Mouse (Mus musculus): ENCODE data around the gene Rai14. TPM values are rescaled to one million over a fixed set of nuclear protein-coding genes. Genes with fewer than 3 reads are reported as not detected.

The Rai14 gene
- polyA plus RNA-seq, 1 experiment from 2014 or later: 64.1 TPM

- Histone ChIP-seq H3K9me3 (no peaks in the 10 kb centered on the region), H3K4me1 (replicated peaks) (peaks cover 41% of the 10 kb centered on the region), H3K27me3 (no peaks in the 10 kb centered on the region), H3K36me3 (no peaks in the 10 kb centered on the region), H3K4me3 (replicated peaks) (no peak overlapping the region), H3K4me2 (no peak overlapping the region), H3K27ac (no peak overlapping the region), H3K9ac (replicated peaks) (no peak overlapping the region)
- 74% methylated on average over 7 of the region's 7 CpGs for WGBS
- ATAC-seq (ENCODE audit: insufficient number of reproducible peaks, insufficient read depth, low FRiP score, low TSS enrichment, low read depth): no peak
Observed at GRCm38 (mm10) chr15:10670107-10670506, 44.3 kb downstream of the Rai14 start.

GRCm38 (mm10) chr15:10668120-10668900 is 46.1 kb downstream of the Rai14 start:
- Histone ChIP-seq H3K36me3 (no peaks in the 10 kb centered on the region), H3K27me3 (no peaks in the 10 kb centered on the region), H3K4me3 (replicated peaks) (no peak overlapping the region), H3K4me2 (no peak overlapping the region), H3K27ac (no peak overlapping the region), H3K4me1 (replicated peaks) (peaks cover 29% of the 10 kb centered on the region), H3K9ac (replicated peaks) (no peak overlapping the region), H3K9me3 (no peaks in the 10 kb centered on the region)
- no peak for ATAC-seq (ENCODE audit: insufficient number of reproducible peaks, insufficient read depth, low FRiP score, low TSS enrichment, low read depth)
- WGBS: 49% methylated on average over 10 of the region's 10 CpGs

GRCm38 (mm10) chr15:10665816-10666215 is 48.6 kb downstream of the Rai14 start:
- 87% methylated on average over 8 of the region's 8 CpGs for WGBS
- no peaks in the 10 kb centered on the region for H3K27me3 ChIP-seq
- peaks cover 13% of the 10 kb centered on the region for H3K4me1 ChIP-seq (replicated peaks)
- H3K9ac ChIP-seq (replicated peaks): no peak overlapping the region
- H3K9me3 ChIP-seq: no peaks in the 10 kb centered on the region
- no peak overlapping the region for H3K27ac ChIP-seq
- no peaks in the 10 kb centered on the region for H3K36me3 ChIP-seq
- no peak overlapping the region for H3K4me2 ChIP-seq
- ATAC-seq (ENCODE audit: insufficient number of reproducible peaks, insufficient read depth, low FRiP score, low TSS enrichment, low read depth): no peak
- H3K4me3 ChIP-seq (replicated peaks): no peak overlapping the region

- Histone ChIP-seq H3K27ac (no peak overlapping the region), H3K4me1 (replicated peaks) (peaks cover 13% of the 10 kb centered on the region), H3K9ac (replicated peaks) (no peak overlapping the region), H3K36me3 (no peaks in the 10 kb centered on the region), H3K27me3 (no peaks in the 10 kb centered on the region), H3K9me3 (no peaks in the 10 kb centered on the region), H3K4me3 (replicated peaks) (no peak overlapping the region), H3K4me2 (no peak overlapping the region)
- 90% methylated on average over 5 of the region's 5 CpGs for WGBS
- no peak for ATAC-seq (ENCODE audit: insufficient number of reproducible peaks, insufficient read depth, low FRiP score, low TSS enrichment, low read depth)
Observed at GRCm38 (mm10) chr15:10664529-10664898, 49.9 kb downstream of the Rai14 start.

GRCm38 (mm10) chr15:10663793-10664528 is 50.5 kb downstream of the Rai14 start:
- H3K9me3 ChIP-seq: no peaks in the 10 kb centered on the region
- no peak overlapping the region for H3K4me2 ChIP-seq
- no peak overlapping the region for H3K9ac ChIP-seq (replicated peaks)
- H3K36me3 ChIP-seq: no peaks in the 10 kb centered on the region
- ATAC-seq (ENCODE audit: insufficient number of reproducible peaks, insufficient read depth, low FRiP score, low TSS enrichment, low read depth): no peak
- peaks cover 13% of the 10 kb centered on the region for H3K4me1 ChIP-seq (replicated peaks)
- H3K4me3 ChIP-seq (replicated peaks): no peak overlapping the region
- no peaks in the 10 kb centered on the region for H3K27me3 ChIP-seq
- H3K27ac ChIP-seq: no peak overlapping the region
- 79% methylated on average over 5 of the region's 5 CpGs for WGBS

DNA sequence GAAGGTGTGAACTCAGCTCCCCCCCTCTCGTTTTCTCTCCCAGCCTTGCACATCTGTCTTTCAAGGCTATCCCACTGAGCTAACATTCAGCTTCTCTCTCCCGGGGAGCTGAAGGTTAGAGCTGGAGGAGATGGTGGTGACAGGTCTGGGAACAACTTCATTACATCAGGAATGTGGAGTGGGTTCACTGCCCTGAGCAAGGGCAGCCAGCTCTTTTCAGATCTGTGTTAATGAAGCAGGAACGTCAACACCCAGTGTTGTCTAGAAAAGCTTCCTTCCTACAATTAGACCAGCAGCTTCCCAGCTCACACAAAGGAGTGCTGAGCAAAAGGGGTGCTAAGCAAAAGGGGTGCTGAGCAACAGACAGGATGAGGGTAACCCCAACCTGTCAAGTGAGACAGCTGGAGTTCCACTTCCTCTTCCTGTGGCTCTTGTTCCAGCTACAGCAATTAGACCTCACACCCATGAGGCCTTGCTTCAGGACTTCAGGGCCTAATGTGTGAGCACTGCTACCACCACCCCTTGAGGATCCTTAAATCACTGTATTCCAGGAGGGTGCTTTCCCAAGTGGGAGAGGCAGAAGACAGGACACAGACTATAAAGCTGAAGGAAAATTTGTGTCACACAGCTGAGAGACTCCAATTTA is 52.3 kb downstream of the Rai14 start:
- H3K4me2 ChIP-seq: no peak overlapping the region
- H3K27ac ChIP-seq: peak overlapping the region; percentile 31; the same call in 1 of the 2 replicates
- H3K9ac ChIP-seq (replicated peaks): no peak overlapping the region
- no peak overlapping the region for H3K4me3 ChIP-seq (replicated peaks)
- no peaks in the 10 kb centered on the region for H3K27me3 ChIP-seq
- H3K9me3 ChIP-seq: no peaks in the 10 kb centered on the region
- no peaks in the 10 kb centered on the region for H3K36me3 ChIP-seq
- peaks cover 4% of the 10 kb centered on the region for H3K4me1 ChIP-seq (replicated peaks)
- 39% methylated on average over 3 of the region's 3 CpGs for WGBS
- ATAC-seq (ENCODE audit: insufficient number of reproducible peaks, insufficient read depth, low FRiP score, low TSS enrichment, low read depth): no peak

DNA sequence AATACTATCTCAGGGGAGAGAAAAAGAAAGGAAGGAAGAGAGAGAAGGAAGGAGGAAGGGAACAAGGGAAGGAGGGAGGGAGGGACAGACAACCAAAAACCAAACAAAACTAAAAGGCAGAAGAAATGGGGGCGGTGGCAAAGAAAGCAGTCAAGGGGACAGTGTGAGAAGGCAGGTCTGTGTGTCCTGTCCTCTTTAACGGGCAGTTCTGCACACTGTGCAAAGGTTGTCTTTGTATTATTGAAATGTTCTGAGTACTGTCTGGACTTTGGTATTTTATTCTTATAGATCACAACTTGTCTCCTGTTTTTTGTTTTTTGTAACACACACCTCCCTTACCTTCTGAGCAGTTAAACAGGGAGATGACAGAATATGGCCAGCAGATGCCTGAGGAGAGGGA is 55.6 kb downstream of the Rai14 start:
- Histone ChIP-seq H3K4me2 (no peak overlapping the region), H3K9ac (replicated peaks) (no peak overlapping the region), H3K4me1 (replicated peaks) (peaks cover 9% of the 10 kb centered on the region), H3K27ac (no peak overlapping the region), H3K9me3 (no peaks in the 10 kb centered on the region), H3K4me3 (replicated peaks) (no peak overlapping the region), H3K27me3 (no peaks in the 10 kb centered on the region), H3K36me3 (0 out of 2 replicates have a peak, but pooled peaks cover 3% of the 10 kb centered on the region)
- no peak for ATAC-seq (ENCODE audit: insufficient number of reproducible peaks, insufficient read depth, low FRiP score, low TSS enrichment, low read depth)
- WGBS: 90% methylated on average over 2 of the region's 2 CpGs

GRCm38 (mm10) chr15:10656146-10656545 is 58.3 kb downstream of the Rai14 start:
- H3K4me3 ChIP-seq (replicated peaks): no peak overlapping the region
- H3K4me2 ChIP-seq: no peak overlapping the region
- WGBS: 78% methylated on average over 5 of the region's 5 CpGs
- 0 out of 2 replicates have a peak, but pooled peaks cover 3% of the 10 kb centered on the region for H3K36me3 ChIP-seq
- no peaks in the 10 kb centered on the region for H3K9me3 ChIP-seq
- H3K27me3 ChIP-seq: no peaks in the 10 kb centered on the region
- H3K4me1 ChIP-seq (replicated peaks): peaks cover 9% of the 10 kb centered on the region
- ATAC-seq (ENCODE audit: insufficient number of reproducible peaks, insufficient read depth, low FRiP score, low TSS enrichment, low read depth): no peak
- H3K9ac ChIP-seq (replicated peaks): no peak overlapping the region
- no peak overlapping the region for H3K27ac ChIP-seq

DNA sequence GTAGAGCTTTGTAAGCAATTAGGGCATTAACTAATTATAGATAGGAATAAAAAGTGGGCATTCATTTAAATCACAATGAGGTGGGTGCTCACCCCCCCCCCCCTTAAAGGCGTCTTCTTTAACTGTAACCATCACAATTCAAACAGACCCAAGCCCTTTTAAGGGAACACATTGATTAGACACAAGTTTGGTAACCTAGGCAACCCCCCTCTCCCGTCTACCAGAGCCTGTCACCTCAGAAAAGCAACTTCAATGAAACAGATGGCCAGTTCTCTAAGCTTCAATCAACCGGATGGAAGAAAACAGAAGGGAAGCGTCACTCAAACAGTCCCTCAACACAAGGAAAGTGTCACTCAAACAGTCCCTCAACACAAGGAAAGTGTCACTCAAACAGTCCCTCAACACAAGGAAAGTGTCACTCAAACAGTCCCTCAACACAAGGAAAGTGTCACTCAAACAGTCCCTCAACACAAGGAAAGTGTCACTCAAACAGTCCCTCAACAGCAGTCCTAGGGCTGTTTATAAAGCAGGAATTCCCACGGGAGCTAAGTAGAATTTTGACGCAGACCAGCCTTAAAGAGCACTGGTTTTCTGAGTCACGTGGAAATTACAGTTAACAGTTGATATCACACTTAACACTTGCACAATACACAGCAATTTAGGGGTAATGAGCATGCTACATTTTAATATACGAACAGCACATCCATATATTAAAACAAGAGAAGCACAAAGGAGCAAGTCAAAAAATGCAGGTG is 59.1 kb downstream of the Rai14 start:
- no peaks in the 10 kb centered on the region for H3K9me3 ChIP-seq
- H3K27me3 ChIP-seq: no peaks in the 10 kb centered on the region
- H3K36me3 ChIP-seq: 0 out of 2 replicates have a peak, but pooled peaks cover 3% of the 10 kb centered on the region
- no peak for ATAC-seq (ENCODE audit: insufficient number of reproducible peaks, insufficient read depth, low FRiP score, low TSS enrichment, low read depth)
- H3K4me1 ChIP-seq (replicated peaks): peaks cover 9% of the 10 kb centered on the region
- 40% methylated on average over 8 of the region's 8 CpGs for WGBS
- no peak overlapping the region for H3K27ac ChIP-seq
- H3K4me2 ChIP-seq: no peak overlapping the region
- H3K4me3 ChIP-seq (replicated peaks): no peak overlapping the region
- no peak overlapping the region for H3K9ac ChIP-seq (replicated peaks)

- Histone ChIP-seq H3K27me3 (no peaks in the 10 kb centered on the region), H3K9me3 (no peaks in the 10 kb centered on the region), H3K4me1 (replicated peaks) (peaks cover 11% of the 10 kb centered on the region), H3K36me3 (0 out of 2 replicates have a peak, but pooled peaks cover 3% of the 10 kb centered on the region), H3K4me2 (no peak overlapping the region), H3K4me3 (replicated peaks) (no peak overlapping the region), H3K9ac (replicated peaks) (no peak overlapping the region), H3K27ac (no peak overlapping the region)
- ATAC-seq (ENCODE audit: insufficient number of reproducible peaks, insufficient read depth, low FRiP score, low TSS enrichment, low read depth): no peak
- 98% methylated on average over 1 of the region's 1 CpGs for WGBS
Observed at GRCm38 (mm10) chr15:10654696-10655095, 59.7 kb downstream of the Rai14 start.
